Mouse (Mus musculus) spleen, adult 2 months (tissue): ENCODE measurements at regions not wholly inside any gene's neighbourhood (a gene's known extent, or its start where the extent isn't known, plus 50 kb on each side); places are given as distances from the start of the nearest gene placed in this dataset.
"Not testable (repeated sequence)": the region's sequence is repeated elsewhere in the genome, so short reads cannot be mapped to it uniquely, and the experiment has no call there.

Experiments used
- DNase-seq, 2 experiments: peaks; one replicate each; pipeline versions ENCODE4 v3.0.0 to v3.0.0-alpha.2; 2012 to 2021; ENCODE audit warnings: low spot score in 2 of 2, low read depth in 1 of 2
- H3K27ac ChIP-seq: fragments of 200-500 bp; 2 replicates; pipeline ENCODE4 v1.5.1; 2012; ENCODE audit warnings: low read length, inconsistent platforms; ENCODE audit not compliant: insufficient read depth
- H3K27me3 ChIP-seq: fragments of 200-500 bp; 2 replicates; pipeline ENCODE4 v1.6.1; 2012; ENCODE audit warnings: mild to moderate bottlenecking, moderate library complexity, low read length, inconsistent platforms; ENCODE audit not compliant: control insufficient read depth, insufficient read depth
- H3K36me3 ChIP-seq: fragments of 200-500 bp; 2 replicates; pipeline ENCODE4 v1.6.1; 2012; ENCODE audit warnings: mild to moderate bottlenecking, low read length, inconsistent platforms; ENCODE audit not compliant: control insufficient read depth, insufficient read depth
- H3K4me1 ChIP-seq: fragments of 200-500 bp; 2 replicates; pipeline ENCODE4 v1.6.1; 2011; ENCODE audit warnings: inconsistent platforms; ENCODE audit not compliant: control insufficient read depth, insufficient read depth, insufficient read length
- H3K4me3 ChIP-seq: fragments of 200-500 bp; 2 replicates; pipeline ENCODE4 v1.5.1; 2011; ENCODE audit warnings: mild to moderate bottlenecking, inconsistent platforms; ENCODE audit not compliant: insufficient read depth, insufficient read length; ENCODE audit errors: extremely low read depth
- CTCF ChIP-seq: fragments of 200-500 bp; IDR thresholded peaks from 2 replicates; pipeline ENCODE4 v1.5.1; 2011; ENCODE audit warnings: mild to moderate bottlenecking, inconsistent platforms; ENCODE audit not compliant: insufficient read depth, insufficient read length, insufficient replicate concordance; ENCODE audit errors: extremely low read depth
- POLR2A ChIP-seq: fragments of 200-500 bp; IDR thresholded peaks from 2 replicates; pipeline ENCODE4 v1.6.1; 2011; ENCODE audit warnings: low read depth, low read length, inconsistent platforms
- WGBS: fragments of 180-500 bp; shearing (Covaris S2); methylation state at CpG from one replicate; pipeline ENCODE4 v1.1.7; 2018; 5-methylcytosine and 5-hydroxymethylcytosine counted together

DNA sequence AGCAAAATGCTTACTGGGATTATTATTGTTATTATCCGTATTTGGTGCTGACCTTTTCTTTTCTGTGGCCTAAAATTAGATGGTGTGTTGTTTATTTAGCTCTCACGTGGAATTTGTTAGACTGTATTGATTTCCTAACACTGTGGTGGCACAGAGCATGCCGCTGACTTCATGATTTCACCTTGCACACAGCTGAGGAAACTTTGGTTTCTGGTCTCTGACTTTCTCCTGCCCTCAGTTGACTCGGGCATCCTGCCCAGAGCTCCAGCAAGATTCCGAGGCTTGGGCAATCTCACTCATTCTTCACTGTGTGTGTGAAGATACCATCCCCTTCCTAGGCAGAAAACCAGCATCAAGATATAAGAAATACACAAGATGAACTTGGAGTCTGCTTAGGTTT is 279.0 kb downstream of the Setd4 start:
- no peaks in the 10 kb centered on the region for H3K4me1 ChIP-seq
- H3K36me3 ChIP-seq = no peaks in the 10 kb centered on the region
- no peak overlapping the region for H3K27ac ChIP-seq
- WGBS = 84% methylated on average over 5 of the region's 5 CpGs
- no peaks in the 10 kb centered on the region for H3K27me3 ChIP-seq
- TF ChIP-seq POLR2A (no peak), CTCF (no peak)
- no peak overlapping the region for H3K4me3 ChIP-seq
- no peak for DNase-seq

GRCm38 (mm10) chr16:93323172-93323571 is 280.7 kb downstream of the Setd4 start:
- TF ChIP-seq POLR2A = no peak
- TF ChIP-seq CTCF = no peak
- no peak overlapping the region for H3K4me3 ChIP-seq
- 84% methylated on average over 5 of the region's 5 CpGs for WGBS
- no peaks in the 10 kb centered on the region for H3K27me3 ChIP-seq
- no peak for DNase-seq
- H3K4me1 ChIP-seq = no peaks in the 10 kb centered on the region
- no peaks in the 10 kb centered on the region for H3K36me3 ChIP-seq
- H3K27ac ChIP-seq = no peak overlapping the region

GRCm38 (mm10) chr16:93319581-93319980 is 284.3 kb downstream of the Setd4 start:
- Histone ChIP-seq H3K4me3 (no peak overlapping the region), H3K27me3 (no peaks in the 10 kb centered on the region), H3K27ac (no peak overlapping the region), H3K4me1 (no peaks in the 10 kb centered on the region), H3K36me3 (no peaks in the 10 kb centered on the region)
- WGBS = 85% methylated on average over 5 of the region's 5 CpGs
- no peak for TF ChIP-seq CTCF
- no peak for TF ChIP-seq POLR2A
- DNase-seq = no peak

GRCm38 (mm10) chr16:93311644-93312043 is 292.2 kb downstream of the Setd4 start:
- 86% methylated on average over 12 of the region's 12 CpGs for WGBS
- H3K27me3 ChIP-seq = no peaks in the 10 kb centered on the region
- no peaks in the 10 kb centered on the region for H3K36me3 ChIP-seq
- H3K4me1 ChIP-seq = no peaks in the 10 kb centered on the region
- no peak overlapping the region for H3K27ac ChIP-seq
- H3K4me3 ChIP-seq = no peak overlapping the region
- no peak for DNase-seq
- TF ChIP-seq CTCF = no peak
- TF ChIP-seq POLR2A = no peak

DNA sequence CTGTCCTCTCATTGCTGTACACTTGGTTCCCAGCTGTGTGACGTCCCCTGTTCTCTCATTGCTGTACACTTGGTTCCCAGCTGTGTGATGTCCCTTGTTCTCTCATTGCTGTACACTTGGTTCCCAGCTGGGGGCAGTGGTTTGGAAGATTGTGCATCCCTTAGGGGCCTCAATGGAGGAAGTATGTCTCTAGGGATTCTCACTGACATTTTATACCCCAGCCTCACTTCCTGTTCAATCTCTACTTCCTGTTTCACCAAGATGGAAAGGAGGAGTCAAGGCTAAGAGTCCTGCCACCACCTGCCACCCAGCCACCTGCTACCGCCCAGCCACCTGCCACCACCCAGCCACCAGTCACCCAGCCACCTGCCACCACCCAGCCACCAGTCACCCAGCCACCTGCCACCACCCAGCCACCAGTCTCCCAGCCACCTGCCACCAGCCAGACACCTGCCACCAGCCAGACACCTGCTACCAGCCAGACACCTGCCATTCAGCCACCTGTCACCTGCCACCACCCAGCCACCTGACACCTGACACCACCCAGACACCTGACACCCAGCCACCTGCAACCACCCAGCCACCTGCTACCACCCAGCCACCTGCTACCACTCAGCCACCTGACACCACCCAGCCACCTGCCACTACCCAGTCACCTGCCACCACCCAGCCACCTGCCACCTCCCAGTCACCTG is 295.1 kb downstream of the Setd4 start:
- no peak overlapping the region for H3K27ac ChIP-seq
- 88% methylated on average over 2 of the region's 2 CpGs for WGBS
- H3K36me3 ChIP-seq = no peaks in the 10 kb centered on the region
- no peak for TF ChIP-seq CTCF
- no peak for DNase-seq
- H3K4me3 ChIP-seq = no peak overlapping the region
- H3K4me1 ChIP-seq = no peaks in the 10 kb centered on the region
- H3K27me3 ChIP-seq = no peaks in the 10 kb centered on the region

- no peaks in the 10 kb centered on the region for H3K4me1 ChIP-seq
- DNase-seq = no peak
- H3K27ac ChIP-seq = no peak overlapping the region
- TF ChIP-seq POLR2A (no peak), CTCF (no peak)
- 93% methylated on average over 18 of the region's 18 CpGs for WGBS
- H3K36me3 ChIP-seq = no peaks in the 10 kb centered on the region
- H3K4me3 ChIP-seq = no peak overlapping the region
- H3K27me3 ChIP-seq = no peaks in the 10 kb centered on the region
Measured at GRCm38 (mm10) chr16:93306951-93307350, 296.9 kb downstream of the Setd4 start.

DNA sequence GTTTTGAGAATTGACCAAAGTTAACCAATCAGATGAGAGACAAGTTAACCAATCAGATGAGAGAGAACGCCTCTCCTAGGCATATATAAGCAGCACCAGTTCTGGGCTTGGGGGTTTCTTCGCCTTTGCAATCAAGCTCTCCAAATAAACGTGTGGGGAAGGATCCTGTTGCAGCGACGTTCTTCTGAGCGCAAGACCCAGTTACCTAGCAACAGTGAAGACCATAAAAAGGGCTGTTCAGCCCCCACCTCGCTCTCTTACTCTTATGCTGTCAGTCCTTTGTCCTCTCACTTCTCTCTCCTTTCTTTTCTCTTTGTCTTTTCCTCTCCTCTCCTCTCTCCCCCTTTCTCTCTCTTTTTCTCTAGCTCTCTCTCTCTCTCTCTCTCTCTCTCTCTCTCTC is 297.7 kb downstream of the Setd4 start:
- not testable (repeated sequence) for H3K4me3 ChIP-seq, H3K27ac ChIP-seq, DNase-seq, H3K27me3 ChIP-seq, H3K36me3 ChIP-seq, H3K4me1 ChIP-seq
- WGBS = 78% methylated on average over 7 of the region's 7 CpGs
